Mouse (Mus musculus): ENCODE data around the gene Atf6b. TPM values are rescaled to one million over a fixed set of nuclear protein-coding genes. Genes with fewer than 3 reads are reported as not detected.

The Atf6b gene
- total RNA-seq, 2 experiments from 2014 or later = 60.1 to 63.2 TPM

DNA sequence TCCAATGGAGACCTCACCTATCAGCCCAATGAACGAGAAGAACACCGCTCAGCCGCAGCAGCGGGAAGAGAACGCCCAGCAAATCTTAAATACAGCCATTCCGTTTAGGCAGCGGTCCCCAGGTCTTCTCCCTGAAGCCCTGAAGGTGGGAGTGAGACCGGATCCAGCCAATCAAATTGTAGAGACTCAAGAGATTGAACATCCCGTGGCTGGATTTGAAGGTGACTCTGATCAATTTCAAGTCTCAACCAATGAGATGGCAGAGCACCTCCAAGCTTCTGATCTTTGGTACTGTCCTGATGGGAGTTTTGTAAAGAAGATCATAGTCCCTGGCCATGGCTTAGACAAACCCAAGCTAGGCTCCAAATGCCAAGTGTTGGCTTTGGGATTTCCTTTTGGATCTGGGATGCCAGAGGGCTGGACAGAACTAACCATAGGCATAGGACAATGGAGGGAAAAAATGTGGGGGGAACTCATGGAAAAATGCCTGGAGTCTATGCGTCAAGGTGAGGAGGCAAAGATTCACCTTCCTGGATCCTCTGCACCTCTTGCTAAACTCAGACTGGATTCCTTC, 1.6 kb upstream of the Atf6b start:
- no peak for DNase-seq (ENCODE audit: low spot score in 2 of 2)

DNA sequence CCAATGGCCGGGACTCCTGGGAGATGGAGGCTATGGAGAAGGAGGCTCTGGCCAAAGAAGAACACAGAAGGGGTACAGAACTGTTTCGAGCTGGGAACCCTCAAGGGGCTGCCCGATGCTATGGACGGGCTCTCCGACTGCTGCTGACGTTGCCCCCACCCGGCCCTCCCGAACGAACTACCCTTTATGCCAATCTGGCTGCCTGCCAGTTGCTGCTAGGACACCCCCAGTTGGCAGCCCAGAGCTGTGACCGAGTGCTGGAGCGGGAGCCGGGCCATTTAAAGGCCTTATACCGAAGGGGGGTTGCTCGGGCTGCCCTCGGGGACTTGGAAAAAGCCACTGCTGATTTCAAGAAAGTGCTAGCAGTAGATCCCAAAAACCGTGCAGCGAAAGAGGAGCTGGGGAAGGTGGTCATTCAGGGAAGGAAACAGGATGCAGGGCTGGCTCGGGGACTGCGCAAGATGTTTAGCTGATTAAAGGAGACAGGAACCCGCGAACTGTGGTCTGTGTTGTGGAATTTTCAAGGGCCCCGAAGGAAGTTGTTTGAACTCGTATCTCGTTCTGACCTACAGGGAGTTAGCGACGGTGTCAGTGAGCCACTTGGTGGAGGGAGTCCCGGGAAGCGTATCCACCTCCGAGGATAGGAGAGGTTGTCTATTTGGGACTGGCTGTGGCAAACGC, 975 bp upstream of the Atf6b start:
- no peak for DNase-seq (ENCODE audit: low spot score in 2 of 2)

DNA sequence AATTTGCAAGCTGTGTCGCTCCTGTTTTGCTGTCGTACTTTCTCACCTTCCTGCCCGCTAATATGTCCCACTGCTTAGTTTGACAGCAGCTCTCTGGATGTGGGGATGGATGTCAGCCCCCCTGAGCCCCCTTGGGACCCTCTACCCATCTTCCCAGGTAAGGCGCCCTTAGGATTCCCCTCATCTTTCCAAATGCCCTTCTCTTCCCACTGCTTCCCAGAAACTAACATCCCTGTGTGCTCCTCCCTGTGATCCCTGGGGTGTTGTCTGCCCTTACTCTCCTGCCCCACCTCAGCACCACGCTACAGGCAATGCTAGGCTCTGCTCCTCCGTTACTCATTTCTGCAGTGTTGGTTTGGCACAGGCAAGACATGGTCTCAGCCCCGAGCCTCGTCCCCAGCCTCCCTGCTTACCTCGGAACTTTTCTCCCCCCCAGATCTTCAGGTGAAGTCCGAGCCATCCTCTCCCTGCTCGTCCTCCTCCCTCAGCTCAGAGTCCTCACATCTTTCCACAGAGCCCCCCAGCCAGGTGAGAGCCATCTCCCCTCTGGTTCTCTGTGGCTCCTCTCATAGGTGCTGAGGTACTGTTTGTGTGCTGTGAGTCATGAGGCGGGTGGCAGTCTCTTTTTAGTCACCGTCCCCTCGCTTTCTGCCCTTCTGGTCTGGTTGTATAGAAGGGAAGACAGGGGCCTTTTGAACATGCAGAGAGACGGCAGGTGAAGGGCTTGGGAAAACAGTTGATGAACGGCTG, 1.4 kb downstream of the Atf6b start:
- DNase-seq (ENCODE audit: low spot score in 2 of 2) = no peak

DNA sequence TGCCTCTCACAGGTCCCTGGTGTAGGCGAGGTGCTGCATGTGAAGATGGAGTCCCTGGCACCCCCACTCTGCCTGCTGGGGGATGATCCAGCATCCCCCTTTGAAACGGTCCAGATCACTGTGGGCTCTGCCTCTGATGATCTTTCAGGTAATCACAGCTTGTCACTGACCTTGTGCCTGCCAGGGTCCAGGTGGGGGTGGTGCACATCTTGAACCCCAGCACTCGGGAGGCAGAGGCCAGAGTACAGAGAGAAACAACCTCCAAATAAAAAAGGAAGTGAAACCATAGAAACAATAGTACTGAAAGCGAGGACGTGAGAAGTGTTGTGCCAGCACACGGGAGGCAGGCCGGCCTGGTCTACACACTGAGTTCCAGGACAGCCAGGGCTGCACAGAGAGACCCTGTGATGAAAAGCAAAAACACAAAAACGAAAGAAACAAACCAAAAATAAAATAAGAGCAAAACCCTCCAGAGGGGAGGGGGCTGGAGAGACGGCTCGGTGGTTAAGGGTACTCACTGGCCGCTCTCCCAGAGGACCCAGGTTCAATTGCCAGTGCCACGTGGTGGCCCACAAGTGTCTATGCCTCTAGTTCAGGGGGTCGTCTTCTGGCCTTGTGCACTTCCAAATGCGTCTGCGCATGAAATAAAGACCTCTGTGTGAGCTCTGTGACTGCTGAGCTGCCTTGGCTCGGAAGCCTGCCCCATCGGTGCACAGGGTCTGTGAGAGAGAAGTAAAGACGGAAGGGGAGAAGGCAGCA, 2.3 kb downstream of the Atf6b start:
- no peak for DNase-seq (ENCODE audit: low spot score in 2 of 2)

DNA sequence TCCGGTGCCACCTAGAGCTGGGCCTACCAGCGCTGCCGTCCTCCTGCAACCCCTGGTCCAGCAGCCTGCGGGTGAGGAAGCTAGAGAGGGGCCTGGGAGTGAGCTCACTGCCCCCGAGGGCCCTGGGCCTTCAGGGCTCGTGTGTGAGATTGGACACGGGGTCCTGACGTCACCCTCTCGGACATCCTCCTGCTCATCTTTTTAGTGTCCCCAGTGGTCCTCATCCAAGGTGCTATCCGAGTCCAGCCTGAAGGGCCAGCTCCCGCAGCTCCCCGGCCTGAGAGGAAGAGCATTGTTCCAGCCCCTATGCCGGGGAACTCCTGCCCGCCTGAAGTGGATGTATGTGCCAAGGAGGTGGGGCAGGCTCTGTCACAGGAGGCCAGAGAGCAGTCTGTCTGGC, 3.8 kb downstream of the Atf6b start:
- no peak for DNase-seq (ENCODE audit: low spot score in 2 of 2)

DNA sequence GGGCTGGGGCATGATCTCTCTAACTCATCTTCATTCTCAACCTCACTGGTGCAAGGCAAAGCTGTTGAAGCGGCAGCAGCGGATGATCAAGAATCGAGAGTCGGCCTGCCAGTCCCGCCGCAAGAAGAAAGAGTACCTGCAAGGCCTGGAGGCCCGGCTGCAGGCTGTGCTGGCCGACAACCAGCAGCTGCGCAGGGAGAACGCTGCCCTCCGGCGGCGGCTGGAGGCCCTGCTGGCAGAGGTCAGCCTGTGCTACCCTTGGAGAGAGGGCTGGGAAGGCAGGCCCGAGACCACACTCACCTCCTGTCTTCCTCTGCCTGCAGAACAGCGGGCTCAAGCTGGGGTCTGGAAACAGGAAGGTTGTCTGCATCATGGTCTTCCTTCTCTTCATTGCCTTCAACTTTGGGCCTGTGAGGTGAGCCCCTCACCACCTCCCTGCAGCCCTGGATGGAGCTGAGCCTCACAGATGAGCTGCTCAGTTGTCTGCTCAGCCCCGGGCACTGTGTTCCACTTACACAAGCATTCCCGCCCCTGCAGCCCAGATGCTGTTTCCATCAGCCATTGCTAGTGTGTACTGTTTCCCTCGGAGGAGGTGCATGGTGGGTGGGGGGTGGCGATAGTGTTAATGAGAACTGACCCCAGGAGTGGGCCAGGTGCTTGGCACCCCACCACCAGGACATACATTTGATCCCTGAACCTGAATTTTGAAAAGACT, 4.7 kb downstream of the Atf6b start:
- DNase-seq (ENCODE audit: low spot score in 2 of 2) = no peak

DNA sequence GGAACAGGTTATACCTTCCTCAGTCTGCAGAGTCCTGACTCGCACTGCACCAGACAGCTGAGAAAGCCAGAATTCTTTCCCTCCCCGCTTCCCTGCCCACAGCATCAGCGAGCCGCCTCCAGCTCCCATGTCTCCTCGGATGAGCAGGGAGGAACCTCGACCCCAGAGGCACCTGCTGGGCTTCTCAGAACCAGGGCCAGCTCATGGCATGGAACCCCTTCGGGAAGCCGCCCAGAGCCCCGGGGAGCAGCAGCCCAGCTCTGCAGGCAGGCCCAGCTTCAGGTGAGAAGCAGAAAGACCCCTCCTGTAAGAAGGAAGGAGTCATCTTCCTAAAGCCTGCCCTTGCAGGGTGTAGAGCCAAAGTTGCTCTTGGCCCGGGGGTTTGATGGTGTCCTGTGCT, 5.6 kb downstream of the Atf6b start:
- DNase-seq (ENCODE audit: low spot score in 2 of 2) = no peak

DNA sequence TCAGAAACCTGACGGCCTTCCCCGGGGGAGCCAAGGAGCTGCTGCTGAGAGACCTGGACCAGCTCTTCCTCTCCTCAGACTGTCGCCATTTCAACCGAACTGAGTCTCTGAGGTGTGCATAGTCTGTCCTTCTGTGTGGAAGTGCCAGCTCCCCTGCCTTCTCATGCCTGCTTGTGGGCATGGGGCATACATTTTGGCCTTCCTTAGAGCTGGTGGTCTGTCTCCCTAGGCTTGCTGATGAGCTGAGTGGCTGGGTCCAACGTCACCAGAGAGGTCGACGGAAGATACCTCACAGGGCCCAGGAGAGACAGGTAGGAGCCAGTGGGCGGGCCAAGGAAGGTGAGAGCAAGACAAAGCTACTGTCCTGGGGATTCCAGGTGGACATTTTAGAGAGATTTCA, 6.0 kb downstream of the Atf6b start:
- DNase-seq (ENCODE audit: low spot score in 2 of 2) = no peak

DNA sequence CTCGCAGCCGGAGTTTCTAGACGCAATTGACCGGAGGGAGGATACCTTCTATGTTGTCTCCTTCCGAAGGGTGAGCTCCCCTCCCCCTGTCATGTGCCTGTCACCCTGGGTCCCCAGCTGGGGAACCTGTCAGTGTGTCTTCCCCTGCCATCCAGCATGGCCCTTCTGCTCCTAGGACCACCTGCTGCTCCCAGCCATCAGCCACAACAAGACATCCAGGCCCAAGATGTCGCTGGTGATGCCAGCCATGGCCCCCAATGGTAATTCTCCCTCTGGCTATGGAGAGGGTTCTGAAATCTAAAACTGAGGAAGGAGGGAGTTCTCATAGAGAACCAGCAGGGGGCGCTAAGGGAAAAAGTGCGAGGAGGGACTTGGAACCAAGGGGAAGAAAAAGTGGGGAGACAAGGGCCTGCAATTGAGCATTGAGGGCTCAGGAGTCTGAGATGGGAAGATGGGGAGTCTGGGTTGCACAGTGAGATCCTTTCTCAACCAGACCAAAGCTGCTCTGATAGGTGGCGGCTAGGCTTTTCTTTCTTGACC, 6.9 kb downstream of the Atf6b start:
- peak; percentile 61 to 79 for DNase-seq (ENCODE audit: low spot score in 2 of 2)

DNA sequence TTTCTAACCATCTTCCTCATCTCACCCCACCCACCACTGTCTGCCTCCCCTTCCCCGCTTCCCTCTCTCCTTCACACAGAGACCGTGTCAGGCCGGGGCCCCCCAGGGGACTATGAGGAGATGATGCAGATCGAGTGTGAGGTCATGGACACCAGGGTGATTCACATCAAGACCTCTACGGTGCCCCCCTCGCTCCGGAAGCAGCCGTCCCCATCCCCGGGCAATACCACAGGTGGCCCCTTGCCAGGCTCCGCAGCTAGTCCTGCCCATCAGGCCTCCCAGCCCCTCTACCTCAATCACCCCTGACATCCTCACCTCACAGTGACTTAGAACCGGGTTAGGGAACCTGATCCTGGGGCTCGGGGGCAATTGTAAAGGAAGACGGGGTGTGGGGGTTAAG, 7.4 kb downstream of the Atf6b start:
- DNase-seq (ENCODE audit: low spot score in 2 of 2) = no peak

DNA sequence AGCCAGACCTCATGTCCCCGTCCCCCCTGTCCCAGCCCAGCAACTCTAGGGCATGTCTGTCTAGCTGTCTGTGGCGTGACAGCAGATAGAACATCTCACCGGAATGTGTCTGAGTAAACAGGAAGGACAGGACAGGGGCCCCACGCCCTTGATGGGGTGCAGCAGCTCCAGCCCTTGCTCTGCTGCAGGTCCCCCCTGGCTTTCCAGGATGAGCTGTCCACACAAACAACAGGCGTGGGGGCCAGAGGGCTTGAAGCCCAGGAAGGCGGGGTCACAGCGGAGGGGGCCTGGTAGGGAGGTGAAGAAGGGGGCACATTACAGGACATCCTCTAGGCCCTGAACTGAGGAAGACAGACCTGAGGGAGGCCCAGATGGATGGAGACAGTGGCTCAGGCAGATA, 8.2 kb downstream of the Atf6b start:
- DNase-seq (ENCODE audit: low spot score in 2 of 2) = no peak

DNA sequence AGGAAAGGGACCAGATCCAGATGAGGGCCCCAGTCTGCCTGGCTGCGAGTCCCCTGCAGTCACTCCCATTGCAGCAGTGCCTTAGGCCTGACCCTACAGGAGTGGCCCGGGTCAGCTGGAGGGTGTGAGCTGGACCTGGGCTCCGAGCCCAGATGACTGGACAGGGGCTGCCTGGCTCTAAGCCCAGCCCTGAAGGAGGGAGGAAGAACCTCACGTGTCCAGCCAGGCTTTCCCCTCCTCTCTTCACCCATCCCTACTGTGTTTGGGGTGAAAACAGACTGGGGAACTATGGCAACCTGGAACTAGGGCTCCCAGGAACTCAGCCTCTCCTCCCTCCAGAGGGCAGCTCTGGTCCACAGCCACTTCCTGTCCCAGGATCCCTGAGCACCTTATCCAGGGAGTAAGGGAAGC, 8.6 kb downstream of the Atf6b start:
- no peak for DNase-seq (ENCODE audit: low spot score in 2 of 2)

DNA sequence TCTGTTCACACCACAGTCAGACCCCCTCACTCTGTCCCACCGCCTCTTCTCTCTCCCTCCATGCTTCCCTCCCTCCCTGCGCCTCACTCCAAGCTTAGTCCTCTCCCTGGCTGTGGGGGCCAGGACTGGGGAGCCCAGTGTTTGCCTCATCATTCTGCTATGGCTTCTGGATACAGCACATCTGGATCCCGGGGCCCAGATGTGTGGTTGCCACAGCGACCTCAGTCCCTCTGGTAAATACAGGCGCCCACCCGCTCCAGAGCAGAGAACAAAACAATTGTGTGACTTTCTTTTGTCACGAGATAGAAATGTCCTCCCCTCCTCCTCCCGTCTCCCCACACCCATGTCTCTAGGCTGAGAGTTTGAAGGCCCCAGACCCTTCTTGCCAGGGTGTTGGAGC, 9.7 kb downstream of the Atf6b start:
- DNase-seq (ENCODE audit: low spot score in 2 of 2) = no peak

DNA sequence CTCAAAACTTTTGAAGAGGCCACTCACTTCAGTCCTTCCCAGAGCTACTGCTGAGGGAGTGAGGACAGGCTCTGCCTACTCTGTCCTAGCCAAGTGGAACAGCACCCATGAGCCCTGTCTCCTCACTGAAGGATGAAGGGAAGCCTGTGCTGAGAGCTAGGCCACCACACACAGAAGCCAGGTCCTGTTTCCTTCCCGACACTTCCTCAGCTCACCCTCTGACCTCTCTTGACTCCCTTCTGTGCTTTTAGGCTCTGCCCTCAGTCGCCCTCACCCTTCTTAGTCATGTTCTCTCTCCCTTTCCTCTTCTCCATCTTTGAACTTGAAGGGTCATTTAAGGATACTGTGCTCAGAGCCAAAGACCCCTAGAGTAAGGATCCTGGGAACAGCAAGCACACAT, 10.3 kb downstream of the Atf6b start:
- DNase-seq (ENCODE audit: low spot score in 2 of 2) = no peak

DNA sequence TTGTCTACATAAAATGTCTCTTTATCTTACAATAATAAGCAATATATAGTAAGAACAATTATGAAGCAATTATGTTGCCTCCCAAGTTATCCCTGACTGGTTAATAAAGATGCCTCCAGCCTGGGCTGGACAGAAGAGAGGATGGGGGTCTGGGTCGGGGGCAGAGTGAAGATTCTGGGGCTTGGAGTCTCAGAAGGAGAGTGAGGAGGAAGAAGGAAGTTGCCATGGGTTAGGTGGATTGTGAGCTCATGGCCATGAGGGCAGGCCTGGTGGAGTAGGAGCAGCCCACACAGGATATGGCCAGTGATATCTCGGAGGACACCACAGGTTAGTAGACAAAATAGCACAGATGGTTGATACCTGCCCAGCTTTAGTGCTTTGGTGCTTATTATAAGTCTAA, 11.2 kb downstream of the Atf6b start:
- no peak for DNase-seq (ENCODE audit: low spot score in 2 of 2)

DNA sequence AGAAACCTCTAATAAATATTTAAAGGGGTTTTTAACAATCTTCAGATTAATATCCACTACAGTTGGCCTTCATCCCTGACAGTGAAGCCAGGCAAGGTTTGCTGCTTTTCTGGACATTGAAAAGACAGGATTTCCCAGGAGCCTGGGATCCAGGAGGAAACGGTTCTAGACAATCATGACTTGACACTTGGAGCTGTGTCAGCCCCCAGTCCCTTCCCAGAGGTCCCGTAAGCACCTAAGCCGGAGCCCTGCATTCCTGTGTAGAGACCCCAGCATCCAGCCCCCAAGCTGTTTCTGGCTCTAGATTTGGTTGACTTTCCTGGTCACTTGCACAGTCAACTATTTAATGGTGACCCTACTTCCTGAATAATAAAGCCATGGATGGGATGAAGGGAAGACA, 11.6 kb downstream of the Atf6b start:
- DNase-seq (ENCODE audit: low spot score in 2 of 2) = no peak

DNA sequence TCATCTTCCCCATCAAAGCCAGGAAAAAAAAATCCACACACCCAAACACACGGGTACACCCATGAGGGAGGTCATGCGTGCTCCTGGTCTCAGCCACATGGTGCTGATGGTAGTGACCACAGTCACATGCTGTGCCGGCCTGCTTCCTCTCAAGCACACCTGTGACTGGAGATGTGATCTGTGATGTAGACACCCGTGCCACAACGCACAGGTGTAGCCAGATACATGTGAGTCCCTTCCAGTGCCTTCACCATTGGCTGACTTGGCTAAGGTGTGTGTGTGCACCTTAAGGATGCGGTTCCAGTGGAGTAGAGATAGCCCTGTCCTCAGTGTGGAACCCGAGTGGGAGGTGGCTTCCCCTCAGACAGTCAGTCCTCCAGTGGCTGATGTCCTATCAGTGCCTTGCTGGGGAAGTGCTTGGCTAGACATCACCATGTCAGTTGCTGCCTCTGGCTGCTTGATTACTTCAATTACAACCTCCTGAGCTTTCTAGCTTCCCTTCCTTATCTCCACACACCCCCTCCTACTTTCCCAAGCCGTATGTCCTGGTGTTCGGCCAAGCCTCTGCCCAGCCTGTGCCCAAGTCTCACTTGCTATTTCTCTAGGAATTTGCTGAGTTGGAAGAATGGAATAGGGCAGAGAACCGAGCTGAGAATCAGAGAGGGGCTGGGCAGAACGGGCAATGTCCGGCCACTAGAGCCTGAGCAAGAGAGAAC, 12.4 kb downstream of the Atf6b start:
- DNase-seq (ENCODE audit: low spot score in 2 of 2) = no peak

DNA sequence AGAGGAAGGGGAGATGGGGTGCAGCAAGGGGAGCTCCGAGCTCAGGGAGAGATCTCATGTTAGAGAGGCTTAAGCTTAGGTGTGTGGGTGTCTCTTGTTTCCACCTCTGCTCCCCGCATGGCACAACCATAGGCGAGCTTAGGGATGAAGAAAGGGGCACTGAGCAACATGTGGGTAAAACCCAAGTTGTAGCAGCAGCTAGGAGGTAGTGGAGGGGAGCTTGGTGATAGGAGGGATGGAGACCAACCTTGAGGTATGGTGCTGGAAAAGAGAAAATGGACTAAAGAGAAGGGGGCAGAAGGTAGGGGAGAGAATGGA, 12.9 kb downstream of the Atf6b start:
- no peak for DNase-seq (ENCODE audit: low spot score in 2 of 2)

DNA sequence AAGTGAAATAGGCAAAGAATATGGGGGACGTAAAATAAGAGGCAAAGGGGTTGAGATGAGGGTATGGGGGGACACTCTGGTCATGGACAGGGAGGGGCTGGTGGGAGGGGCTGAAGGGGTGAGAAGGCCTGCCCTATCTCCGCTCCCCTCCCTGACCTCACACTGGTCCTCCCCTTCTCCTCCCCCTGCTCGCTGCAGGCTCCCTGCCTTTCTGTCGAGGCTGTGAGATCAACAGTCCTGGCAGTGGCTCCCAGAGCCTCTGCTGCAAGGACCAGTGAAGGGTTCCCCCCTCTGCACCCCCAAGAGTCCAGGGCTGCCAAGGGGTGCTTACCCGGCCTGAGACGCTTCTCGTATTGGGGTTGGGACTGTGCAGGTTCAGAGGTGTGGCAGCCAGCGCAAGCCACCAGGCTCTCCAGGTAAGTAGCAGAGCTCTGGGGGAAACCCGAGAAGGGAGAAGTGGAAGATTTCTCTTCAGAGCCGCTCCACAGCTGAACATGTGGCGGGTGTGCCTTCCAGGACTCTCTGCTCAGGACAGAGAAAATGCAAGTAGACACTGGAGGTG, 13.4 kb downstream of the Atf6b start:
- DNase-seq (ENCODE audit: low spot score in 2 of 2) = no peak

DNA sequence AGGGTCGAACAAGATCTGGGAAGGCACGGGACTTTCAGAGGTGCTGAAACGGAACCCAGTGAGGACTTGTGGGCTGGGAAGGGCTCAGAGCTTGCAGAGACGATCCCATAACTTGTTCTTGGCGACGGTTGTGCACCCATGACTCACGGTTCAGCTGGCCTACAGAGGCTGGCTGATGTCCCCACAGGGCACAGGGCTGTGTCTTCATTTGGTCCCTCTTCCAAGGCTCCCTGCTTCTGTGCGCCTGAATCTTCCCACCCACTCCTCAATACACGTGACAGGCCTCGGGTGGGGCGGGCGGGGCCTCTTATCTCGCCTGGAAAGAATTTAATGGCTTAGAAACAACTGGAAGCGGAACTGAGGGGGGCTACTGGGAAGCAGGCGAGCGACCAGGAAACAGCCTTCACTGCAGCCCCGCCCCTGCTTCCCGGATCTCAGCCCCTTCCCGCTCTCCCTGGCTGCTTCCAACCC, 14.2 kb downstream of the Atf6b start:
- DNase-seq (ENCODE audit: low spot score in 2 of 2) = no peak
